Mouse (Mus musculus) embryonic facial prominence, embryonic 12.5 days (tissue): ENCODE measurements around the gene Tmem175. TPM values are rescaled to one million over a fixed set of nuclear protein-coding genes. Genes with fewer than 3 reads are reported as not detected.

Experiments
- ATAC-seq: fragments of 200-750 bp; cut with Nextera tagmentation; 2 replicates; pipeline ENCODE4 v1.8.0; 2017; ENCODE audit not compliant: insufficient number of reproducible peaks, insufficient read depth, low FRiP score, low TSS enrichment
- H3K27ac ChIP-seq: fragments of 300-500 bp; sonication (generic); 2 replicates; pipeline ENCODE4 v1.5.1; 2016; ENCODE audit warnings: mild to moderate bottlenecking
- H3K27me3 ChIP-seq: fragments of 300-500 bp; sonication (generic); 2 replicates; pipeline ENCODE4 v1.6.1; 2016; ENCODE audit warnings: mild to moderate bottlenecking, moderate library complexity
- H3K36me3 ChIP-seq: fragments of 300-500 bp; sonication (generic); 2 replicates; pipeline ENCODE4 v1.6.1; 2016; ENCODE audit warnings: mild to moderate bottlenecking
- H3K4me1 ChIP-seq: fragments of 300-500 bp; sonication (generic); 2 replicates; pipeline ENCODE4 v1.6.1; 2016
- H3K4me2 ChIP-seq: fragments of 300-500 bp; sonication (generic); replicated peaks from 2 replicates; pipeline ENCODE4 v1.6.1; 2016; ENCODE audit warnings: mild to moderate bottlenecking, moderate library complexity
- H3K4me3 ChIP-seq: fragments of 300-500 bp; sonication (generic); 2 replicates; pipeline ENCODE4 v1.5.1; 2016; ENCODE audit warnings: mild to moderate bottlenecking
- H3K9ac ChIP-seq: fragments of 300-500 bp; sonication (generic); 2 replicates; pipeline ENCODE4 v1.6.1; 2016; ENCODE audit warnings: mild to moderate bottlenecking, moderate library complexity
- H3K9me3 ChIP-seq: fragments of 300-500 bp; sonication (generic); 2 replicates; pipeline ENCODE4 v1.6.1; 2016; ENCODE audit warnings: mild to moderate bottlenecking, moderate library complexity
- WGBS: fragments of 180-500 bp; shearing (Covaris S2); methylation state at CpG from one replicate; pipeline ENCODE4 v1.1.7; 2016; 5-methylcytosine and 5-hydroxymethylcytosine counted together
- polyA plus RNA-seq: library from polyadenylated mRNA; unstranded; fragments of >200 nt; fragmentation: Nextera tagmentation; extraction: Ambion mirVana; gene quantifications from 2 replicates; pipeline ENCODE4 v1.2.1, GENCODE M21; 2016

Tmem175 gene
- polyA plus RNA-seq, 1 experiment from 2014 or later = 22.3 TPM

DNA sequence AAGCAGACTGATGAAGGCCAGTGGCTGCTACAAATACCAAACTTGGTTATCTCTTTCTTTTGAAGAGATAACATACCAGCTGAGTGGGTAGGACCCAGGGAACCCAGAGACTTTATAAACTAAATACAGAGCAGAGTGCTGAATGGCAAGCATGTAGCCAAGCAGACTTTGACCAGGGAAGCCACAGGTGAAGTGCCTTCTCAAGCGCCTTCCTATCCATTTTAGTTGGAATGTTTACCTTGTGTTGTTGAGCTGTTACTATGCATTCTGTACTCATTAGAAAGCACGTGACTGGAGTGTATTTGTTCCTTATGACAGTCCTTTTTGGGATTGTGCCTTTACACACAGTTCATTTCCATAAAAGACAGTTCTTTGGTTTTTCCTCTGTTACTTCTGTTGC lies 14.1 kb downstream of the Tmem175 start:
- 75% methylated on average over 2 of the region's 2 CpGs for WGBS
- Histone ChIP-seq H3K27ac (no peak overlapping the region), H3K4me1 (no peaks in the 10 kb centered on the region), H3K4me3 (no peak overlapping the region), H3K36me3 (peaks cover 63% of the 10 kb centered on the region), H3K27me3 (no peaks in the 10 kb centered on the region), H3K4me2 (no peak overlapping the region), H3K9ac (no peak overlapping the region), H3K9me3 (no peaks in the 10 kb centered on the region)
- no peak for ATAC-seq

DNA sequence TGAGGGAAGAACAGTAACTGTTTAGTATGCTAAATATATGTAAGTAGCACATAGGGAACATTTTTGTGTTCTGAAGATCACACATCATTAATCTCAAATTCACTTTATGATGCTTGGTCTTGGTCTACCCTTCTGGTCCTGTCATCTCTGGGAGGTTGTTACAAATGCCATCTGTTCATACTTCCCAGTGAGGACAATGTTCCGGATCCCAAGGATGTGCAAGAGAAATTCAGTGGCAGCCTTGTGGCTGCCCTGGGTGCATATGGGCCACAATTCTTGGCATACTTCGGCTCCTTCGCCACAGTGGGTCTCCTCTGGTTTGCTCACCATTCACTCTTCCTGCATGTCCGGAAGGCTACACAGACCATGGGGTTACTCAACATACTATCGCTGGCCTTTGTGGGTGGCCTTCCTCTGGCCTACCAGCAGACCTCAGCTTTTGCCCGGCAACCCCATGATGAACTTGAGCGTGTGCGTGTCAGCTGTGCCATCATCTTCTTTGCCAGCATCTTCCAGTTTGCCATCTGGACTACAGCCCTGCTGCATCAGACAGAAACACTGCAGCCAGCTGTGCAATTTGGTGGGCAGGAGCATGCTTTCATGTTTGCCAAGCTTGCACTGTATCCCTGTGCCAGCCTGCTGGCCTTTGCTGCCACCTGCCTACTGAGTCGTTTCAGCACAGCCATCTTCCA lies 16.2 kb downstream of the Tmem175 start:
- Histone ChIP-seq H3K4me1 (no peaks in the 10 kb centered on the region), H3K9ac (no peak overlapping the region), H3K4me3 (no peak overlapping the region), H3K9me3 (no peaks in the 10 kb centered on the region), H3K27ac (no peak overlapping the region), H3K4me2 (no peak overlapping the region), H3K27me3 (no peaks in the 10 kb centered on the region), H3K36me3 (peaks cover 64% of the 10 kb centered on the region)
- no peak for ATAC-seq
- 91% methylated on average over 9 of the region's 9 CpGs for WGBS

DNA sequence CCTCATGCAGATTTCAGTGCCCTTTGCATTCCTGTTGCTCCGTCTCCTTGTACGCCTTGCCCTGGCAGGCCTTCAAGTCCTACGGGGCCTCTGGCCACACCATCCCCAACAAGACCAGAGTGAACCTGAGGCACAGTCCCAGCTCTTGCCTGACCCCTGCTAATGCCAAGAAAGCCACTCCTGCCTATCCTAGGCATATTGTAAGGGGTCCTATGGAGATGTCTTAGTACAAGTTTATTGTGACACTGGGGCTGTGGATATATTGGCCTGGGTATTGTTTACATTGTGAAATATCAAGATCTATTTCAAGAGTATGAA lies 16.7 kb downstream of the Tmem175 start:
- Histone ChIP-seq H3K9ac (no peak overlapping the region), H3K27me3 (no peaks in the 10 kb centered on the region), H3K4me2 (no peak overlapping the region), H3K9me3 (no peaks in the 10 kb centered on the region), H3K27ac (no peak overlapping the region), H3K36me3 (peaks cover 64% of the 10 kb centered on the region), H3K4me3 (no peak overlapping the region), H3K4me1 (no peaks in the 10 kb centered on the region)
- 87% methylated on average over 3 of the region's 3 CpGs for WGBS
- ATAC-seq = no peak

DNA sequence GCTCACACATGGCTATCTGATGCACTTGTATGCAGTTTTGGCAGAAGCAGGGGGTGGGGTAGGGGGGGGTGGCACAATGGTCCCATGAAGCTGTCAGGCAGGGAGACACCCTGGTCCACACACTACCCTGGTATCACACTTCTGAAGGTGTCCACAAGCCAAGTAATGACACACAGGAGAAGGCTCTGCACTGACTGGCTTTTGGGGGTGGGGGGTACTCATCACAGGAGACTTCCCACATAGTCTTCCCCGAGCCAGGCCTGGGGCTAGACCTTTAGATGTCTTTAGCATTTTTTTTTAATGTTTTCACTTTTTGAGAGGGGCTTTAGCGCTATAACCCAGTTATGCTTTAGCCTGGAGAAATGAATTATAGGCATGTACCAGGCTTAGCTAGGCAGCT lies 17.7 kb downstream of the Tmem175 start:
- Histone ChIP-seq H3K27ac (no peak overlapping the region), H3K4me3 (no peak overlapping the region), H3K4me2 (no peak overlapping the region), H3K36me3 (peaks cover 63% of the 10 kb centered on the region), H3K4me1 (no peaks in the 10 kb centered on the region), H3K27me3 (no peaks in the 10 kb centered on the region), H3K9me3 (no peaks in the 10 kb centered on the region), H3K9ac (no peak overlapping the region)
- WGBS = 85% methylated on average over 2 of the region's 2 CpGs
- no peak for ATAC-seq

DNA sequence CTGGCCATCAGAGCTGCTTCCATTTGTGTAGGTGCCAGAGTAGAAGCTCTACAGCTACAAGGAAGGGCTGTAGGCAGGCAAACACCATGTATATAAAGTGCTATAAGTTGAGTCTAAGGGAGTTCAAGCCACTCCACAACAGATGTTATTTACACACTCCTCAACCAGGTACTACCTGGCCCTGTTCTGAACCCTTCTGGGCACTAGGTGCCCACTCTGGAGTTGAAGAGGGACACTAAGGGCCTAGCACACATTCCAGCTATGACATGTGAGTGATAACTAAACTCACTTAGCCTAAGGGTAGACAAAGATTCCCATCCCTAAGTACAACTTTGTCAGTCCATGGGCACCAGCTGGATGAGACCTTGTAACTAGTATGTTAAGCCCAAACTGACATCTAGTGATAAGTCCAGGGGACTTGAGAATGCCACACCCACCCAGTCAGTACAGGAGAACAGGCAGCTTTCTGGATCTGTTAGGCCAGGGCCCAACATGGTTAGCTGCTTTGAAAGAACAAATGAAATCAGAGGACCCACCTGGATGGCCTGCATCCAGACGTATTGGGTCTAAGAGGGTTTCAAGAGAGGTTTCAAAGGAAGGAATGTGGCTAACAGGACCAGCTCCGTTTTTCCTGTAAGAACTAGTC lies 18.4 kb downstream of the Tmem175 start:
- Histone ChIP-seq H3K27me3 (no peaks in the 10 kb centered on the region), H3K9me3 (no peaks in the 10 kb centered on the region), H3K9ac (no peak overlapping the region), H3K4me2 (no peak overlapping the region), H3K27ac (no peak overlapping the region), H3K4me3 (no peak overlapping the region), H3K36me3 (peaks cover 64% of the 10 kb centered on the region), H3K4me1 (no peaks in the 10 kb centered on the region)
- ATAC-seq = no peak
- WGBS = 86% methylated on average over 2 of the region's 2 CpGs

DNA sequence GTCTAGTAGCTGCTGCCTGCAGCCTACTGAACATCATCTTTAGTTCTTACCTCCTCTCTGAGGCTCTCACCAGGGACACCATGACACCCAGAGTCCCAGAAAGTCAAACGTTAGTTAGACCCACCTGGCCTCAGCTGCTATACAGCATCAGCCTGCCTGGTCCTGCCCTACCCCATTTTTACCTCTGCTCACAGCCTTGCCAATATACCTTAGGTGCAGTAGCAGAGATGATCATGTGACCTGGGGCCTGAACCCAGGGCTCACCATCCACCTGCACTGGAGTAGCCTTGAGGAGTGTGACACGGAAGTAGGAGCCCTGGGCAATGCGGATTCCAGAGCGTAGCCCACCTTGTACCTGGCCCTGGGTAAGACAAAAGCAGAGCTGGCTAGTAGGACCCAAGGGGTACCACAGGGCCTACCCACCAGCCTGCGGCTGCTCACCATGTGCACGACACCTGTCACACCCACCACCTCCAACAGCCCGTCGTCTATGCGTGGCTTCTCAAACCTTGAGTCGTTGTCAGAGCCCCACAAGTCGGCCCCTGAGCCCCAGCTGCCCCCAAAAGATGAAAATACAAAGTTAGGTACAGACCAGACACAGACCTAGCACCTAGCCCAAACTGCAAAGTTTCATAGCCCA lies 19.5 kb downstream of the Tmem175 start:
- WGBS = 91% methylated on average over 11 of the region's 11 CpGs
- Histone ChIP-seq H3K27me3 (no peaks in the 10 kb centered on the region), H3K9me3 (no peaks in the 10 kb centered on the region), H3K4me2 (no peak overlapping the region), H3K27ac (no peak overlapping the region), H3K9ac (no peak overlapping the region), H3K4me1 (no peaks in the 10 kb centered on the region), H3K4me3 (no peak overlapping the region), H3K36me3 (peaks cover 65% of the 10 kb centered on the region)
- ATAC-seq = no peak

DNA sequence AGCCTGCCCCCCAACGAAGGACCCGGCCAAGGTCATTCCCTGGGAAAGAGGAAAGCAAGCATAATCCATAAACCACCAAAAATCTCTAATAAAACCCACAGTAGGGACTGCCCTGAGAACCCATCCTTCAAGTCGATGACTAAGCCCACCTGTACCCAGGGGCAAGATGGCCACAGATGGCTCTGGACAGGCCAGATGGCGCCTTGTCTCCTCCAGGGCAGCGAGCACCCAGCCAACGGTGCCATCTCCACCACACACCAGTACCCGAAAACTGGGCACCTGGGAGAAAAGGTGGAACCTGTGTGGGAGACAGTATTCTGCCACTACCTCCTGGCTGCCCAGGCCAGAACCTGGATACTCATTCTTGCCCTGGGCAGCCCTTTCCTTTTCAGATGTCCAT lies 20.8 kb downstream of the Tmem175 start:
- no peak for ATAC-seq
- Histone ChIP-seq H3K27ac (no peak overlapping the region), H3K36me3 (peaks cover 70% of the 10 kb centered on the region), H3K4me1 (no peaks in the 10 kb centered on the region), H3K27me3 (no peaks in the 10 kb centered on the region), H3K4me2 (no peak overlapping the region), H3K4me3 (no peak overlapping the region), H3K9me3 (no peaks in the 10 kb centered on the region), H3K9ac (no peak overlapping the region)
- 87% methylated on average over 7 of the region's 7 CpGs for WGBS

DNA sequence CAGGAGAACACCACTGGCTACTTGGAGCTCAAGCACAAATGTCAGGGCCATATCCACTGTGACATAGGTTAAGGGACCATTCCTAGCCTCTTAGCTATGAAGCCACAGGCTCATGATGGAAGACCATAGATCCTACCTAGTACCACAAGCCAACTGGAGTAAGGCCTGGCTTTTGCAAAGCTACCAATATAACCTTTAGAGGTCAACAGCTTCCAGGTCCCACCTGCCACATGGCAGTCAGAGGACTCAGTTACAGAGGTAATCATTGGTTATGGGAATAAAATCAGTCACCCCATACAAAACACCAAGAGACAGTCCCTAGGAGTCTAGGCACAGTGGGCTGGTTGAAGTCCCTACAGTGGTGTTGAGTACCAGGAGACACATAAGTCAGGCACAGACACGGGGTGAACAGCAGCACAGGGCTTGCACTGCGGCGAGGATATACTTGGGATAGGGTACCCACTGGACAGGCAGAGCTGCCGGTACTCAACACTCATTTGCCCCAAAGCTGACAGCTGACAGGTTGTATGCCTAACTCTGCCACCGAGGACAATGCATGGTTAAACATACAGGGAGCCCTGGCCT lies 21.7 kb downstream of the Tmem175 start:
- WGBS = 79% methylated on average over 5 of the region's 5 CpGs
- H3K27me3 ChIP-seq = no peaks in the 10 kb centered on the region
- no peak overlapping the region for H3K9ac ChIP-seq
- H3K4me3 ChIP-seq = no peak overlapping the region
- no peak overlapping the region for H3K27ac ChIP-seq
- H3K9me3 ChIP-seq = no peaks in the 10 kb centered on the region
- no peak overlapping the region for H3K4me2 ChIP-seq
- peaks cover 70% of the 10 kb centered on the region for H3K36me3 ChIP-seq
- no peaks in the 10 kb centered on the region for H3K4me1 ChIP-seq
- no peak for ATAC-seq

DNA sequence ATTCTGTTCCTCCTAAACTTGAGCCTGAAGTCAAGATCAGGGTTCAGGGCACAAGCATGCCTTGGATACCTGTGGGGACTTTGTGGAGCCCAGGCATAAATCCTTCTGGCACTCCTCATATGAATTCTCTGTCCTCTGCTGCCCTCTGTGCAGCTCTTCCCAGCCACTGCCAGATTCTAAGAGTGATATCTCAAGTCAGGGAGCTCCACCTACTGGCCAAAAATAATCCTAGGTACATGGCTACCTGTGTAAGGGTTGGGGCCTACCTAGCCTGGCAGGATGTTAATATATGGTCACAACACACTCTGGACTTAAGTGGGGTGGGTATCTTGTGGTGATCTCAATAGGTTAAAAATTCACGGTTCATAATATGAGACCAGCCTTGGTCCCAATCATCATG lies 22.3 kb downstream of the Tmem175 start:
- Histone ChIP-seq H3K9ac (no peak overlapping the region), H3K36me3 (peaks cover 72% of the 10 kb centered on the region), H3K4me1 (no peaks in the 10 kb centered on the region), H3K27me3 (no peaks in the 10 kb centered on the region), H3K4me2 (no peak overlapping the region), H3K27ac (no peak overlapping the region), H3K9me3 (no peaks in the 10 kb centered on the region), H3K4me3 (no peak overlapping the region)
- ATAC-seq = no peak
- WGBS = 62% methylated on average over 1 of the region's 1 CpGs

DNA sequence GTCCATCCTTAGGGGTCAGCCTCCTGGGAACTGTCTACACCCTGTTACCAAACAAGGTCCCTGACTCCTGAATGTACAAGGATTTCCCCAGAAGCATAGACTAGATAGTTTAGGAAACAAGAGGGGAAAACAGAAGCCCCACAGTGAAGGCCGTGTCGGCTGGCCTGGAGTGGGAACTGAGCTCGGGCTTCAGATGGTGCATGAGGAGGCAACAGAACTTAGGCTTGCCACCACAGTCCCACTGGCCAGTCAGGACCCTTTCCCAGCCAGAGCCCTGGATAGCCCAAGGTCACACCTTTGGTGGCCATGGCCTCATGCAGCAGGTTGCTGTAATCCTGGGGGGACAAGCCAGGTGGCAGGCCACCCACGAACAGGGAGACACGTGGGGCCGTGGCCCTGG lies 23.8 kb downstream of the Tmem175 start:
- Histone ChIP-seq H3K27ac (no peak overlapping the region), H3K4me1 (no peaks in the 10 kb centered on the region), H3K4me2 (no peak overlapping the region), H3K4me3 (no peak overlapping the region), H3K9me3 (no peaks in the 10 kb centered on the region), H3K9ac (no peak overlapping the region), H3K27me3 (no peaks in the 10 kb centered on the region), H3K36me3 (peaks cover 68% of the 10 kb centered on the region)
- WGBS = 86% methylated on average over 6 of the region's 6 CpGs
- ATAC-seq = no peak

DNA sequence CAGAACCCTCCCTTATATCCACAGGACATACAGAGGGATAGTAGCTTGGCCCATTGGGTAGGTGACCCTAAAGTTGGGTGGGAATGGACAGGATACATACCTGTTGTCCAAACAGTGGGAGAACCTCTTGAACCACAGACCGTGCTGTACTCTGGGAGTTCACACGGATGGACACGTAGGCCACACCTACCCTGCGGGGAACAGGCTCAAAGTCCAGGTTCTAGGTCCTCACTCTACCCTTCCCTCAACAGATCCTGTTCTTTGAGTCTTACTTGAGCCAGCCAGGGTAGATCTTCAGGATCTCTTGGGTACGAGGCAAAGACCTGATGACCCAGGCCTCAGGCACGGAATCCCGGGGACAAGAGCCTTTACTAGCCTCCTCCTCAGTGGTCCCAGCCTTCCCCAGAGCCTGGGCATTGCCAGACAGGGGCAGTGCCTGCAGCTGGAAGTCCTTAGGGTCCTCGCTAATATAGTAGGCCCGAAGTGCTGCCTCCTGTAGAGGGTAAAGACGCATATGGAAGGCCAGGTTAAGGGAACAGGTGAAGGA lies 24.9 kb downstream of the Tmem175 start:
- no peaks in the 10 kb centered on the region for H3K27me3 ChIP-seq
- no peak overlapping the region for H3K9ac ChIP-seq
- no peak for ATAC-seq
- H3K27ac ChIP-seq = no peak overlapping the region
- H3K36me3 ChIP-seq = peaks cover 56% of the 10 kb centered on the region
- no peak overlapping the region for H3K4me2 ChIP-seq
- no peaks in the 10 kb centered on the region for H3K9me3 ChIP-seq
- no peak overlapping the region for H3K4me3 ChIP-seq
- WGBS = 92% methylated on average over 10 of the region's 10 CpGs
- peaks cover 8% of the 10 kb centered on the region for H3K4me1 ChIP-seq

DNA sequence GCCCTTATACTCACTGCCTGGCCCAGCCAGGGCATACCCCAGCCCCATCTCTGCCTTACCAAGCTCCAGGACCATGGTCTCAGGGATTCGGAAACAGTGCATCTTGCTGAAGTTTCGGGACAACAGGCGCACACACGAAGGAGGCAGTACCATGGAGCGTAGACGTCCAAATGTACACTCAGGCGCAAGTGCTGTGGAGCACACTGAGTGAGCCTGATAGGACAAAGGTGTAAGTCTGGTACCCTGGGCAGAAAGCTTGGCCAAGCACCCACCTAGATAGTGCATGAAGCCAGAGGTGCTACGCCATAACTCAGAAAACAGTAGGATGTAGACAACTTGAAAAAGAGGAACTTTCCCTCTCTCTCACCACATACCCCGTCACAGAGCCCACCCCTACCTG lies 25.8 kb downstream of the Tmem175 start:
- no peak for ATAC-seq
- Histone ChIP-seq H3K9ac (no peak overlapping the region), H3K27ac (no peak overlapping the region), H3K4me2 (no peak overlapping the region), H3K9me3 (no peaks in the 10 kb centered on the region), H3K27me3 (no peaks in the 10 kb centered on the region), H3K4me3 (no peak overlapping the region), H3K4me1 (peaks cover 14% of the 10 kb centered on the region), H3K36me3 (peaks cover 54% of the 10 kb centered on the region)
- WGBS = 94% methylated on average over 9 of the region's 9 CpGs
